Mouse (Mus musculus) layer of hippocampus, adult 18-20 months (tissue): ENCODE measurements around the gene Atp5g1. TPM values are rescaled to one million over a fixed set of nuclear protein-coding genes. Genes with fewer than 3 reads are reported as not detected.

Experiments
- DNase-seq, 2 experiments: peaks; one replicate each; pipeline ENCODE4 v3.0.0; 2022; ENCODE audit warnings: low spot score in 2 of 2
- total RNA-seq, 2 experiments: library from RNA; stranded (reverse); gene quantifications; 2 replicates each; pipeline ENCODE4 v1.2.3; 2021

The Atp5g1 gene
- total RNA-seq, 2 experiments from 2014 or later, result 370 to 408 TPM

DNA sequence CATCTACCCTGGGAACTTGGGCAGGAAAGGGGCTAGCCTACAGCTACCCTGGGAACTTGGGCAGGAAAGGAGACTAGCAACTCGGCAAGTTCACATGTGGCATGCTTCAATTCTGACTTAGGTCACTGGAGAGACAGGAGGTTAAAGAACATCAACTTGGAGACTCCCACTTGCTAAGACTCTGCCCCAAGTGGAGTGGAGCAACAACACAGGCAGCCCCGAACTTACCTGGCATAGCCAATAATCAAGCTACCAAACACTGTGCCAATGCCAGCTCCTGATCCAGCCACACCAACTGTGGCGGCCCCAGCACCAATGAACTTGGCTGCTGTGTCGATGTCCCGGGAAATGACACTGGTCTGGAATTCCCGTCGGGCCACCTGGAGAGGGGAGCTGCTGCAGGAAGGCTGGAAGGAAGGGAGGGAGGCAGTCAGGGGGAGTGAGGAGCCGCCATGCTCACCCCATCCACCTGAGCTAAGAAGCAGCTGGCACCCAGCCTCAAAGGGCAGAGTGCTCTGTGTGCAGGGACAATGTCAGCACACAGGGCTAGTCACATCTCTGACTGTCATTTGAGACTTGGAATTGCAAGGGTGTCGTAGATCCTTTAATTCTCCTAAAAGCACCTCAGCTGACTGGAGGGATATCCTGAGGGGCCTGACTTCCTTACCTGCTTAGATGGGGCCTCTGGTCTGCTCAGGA, 2.0 kb downstream of the Atp5g1 start:
- no peak for DNase-seq

DNA sequence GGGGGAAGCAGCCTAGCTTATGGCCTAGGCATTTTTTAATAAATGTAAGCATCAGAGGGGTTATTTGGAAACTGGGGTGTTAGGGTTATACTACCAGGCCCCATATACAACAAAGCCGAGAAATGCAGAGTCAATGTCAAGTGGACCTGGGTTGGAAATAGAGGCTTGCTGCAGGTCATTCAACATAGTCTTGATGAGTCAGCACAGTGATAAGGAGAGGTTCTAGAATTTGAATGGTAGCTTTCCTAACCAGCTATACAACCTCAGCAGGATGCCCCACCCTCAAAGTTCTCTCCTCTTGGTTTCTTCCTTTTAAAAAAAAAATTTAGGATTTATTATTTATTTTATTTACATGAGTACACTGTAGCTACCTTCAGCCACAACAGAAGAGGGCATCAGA, 4.5 kb downstream of the Atp5g1 start:
- DNase-seq, result no peak

DNA sequence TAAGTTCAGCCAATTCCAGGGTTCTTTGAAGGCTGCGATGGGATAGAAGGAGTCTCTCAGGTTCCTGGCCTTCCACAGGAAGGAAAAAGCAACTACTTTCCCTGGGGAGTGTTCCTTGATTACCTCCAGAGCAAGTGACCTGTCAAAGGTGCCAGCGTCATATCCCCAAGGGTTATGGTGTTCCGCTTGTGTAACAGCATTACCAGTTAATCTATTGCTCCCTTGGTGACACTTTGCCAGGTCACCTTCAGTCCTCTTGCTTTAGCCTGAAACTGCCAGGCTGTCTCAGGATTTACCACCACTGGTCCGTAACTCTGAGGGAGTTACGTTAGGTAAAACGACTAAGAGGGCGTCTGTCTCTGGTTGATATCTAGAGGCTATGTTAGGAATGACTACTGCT, 5.1 kb downstream of the Atp5g1 start:
- DNase-seq, result no peak

DNA sequence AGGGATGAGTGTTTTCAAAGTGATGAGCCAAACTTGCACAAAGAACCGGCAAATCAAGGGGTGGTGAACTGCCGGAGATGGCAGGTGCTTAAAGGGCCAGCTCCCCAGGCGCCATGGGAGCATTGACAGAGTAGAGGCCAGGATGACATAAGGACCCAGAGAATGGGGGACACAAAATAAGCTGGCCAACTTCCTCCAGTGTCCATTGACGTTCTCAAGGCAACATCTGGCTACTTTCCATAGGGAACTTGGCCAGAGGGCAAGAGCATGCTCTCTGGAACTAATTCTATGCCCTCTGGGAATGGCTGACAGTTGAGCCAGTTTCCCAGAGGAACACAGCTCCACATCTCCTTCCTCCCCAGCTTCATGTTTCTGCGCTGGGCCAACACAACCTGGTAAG, 7.2 kb downstream of the Atp5g1 start:
- no peak for DNase-seq

DNA sequence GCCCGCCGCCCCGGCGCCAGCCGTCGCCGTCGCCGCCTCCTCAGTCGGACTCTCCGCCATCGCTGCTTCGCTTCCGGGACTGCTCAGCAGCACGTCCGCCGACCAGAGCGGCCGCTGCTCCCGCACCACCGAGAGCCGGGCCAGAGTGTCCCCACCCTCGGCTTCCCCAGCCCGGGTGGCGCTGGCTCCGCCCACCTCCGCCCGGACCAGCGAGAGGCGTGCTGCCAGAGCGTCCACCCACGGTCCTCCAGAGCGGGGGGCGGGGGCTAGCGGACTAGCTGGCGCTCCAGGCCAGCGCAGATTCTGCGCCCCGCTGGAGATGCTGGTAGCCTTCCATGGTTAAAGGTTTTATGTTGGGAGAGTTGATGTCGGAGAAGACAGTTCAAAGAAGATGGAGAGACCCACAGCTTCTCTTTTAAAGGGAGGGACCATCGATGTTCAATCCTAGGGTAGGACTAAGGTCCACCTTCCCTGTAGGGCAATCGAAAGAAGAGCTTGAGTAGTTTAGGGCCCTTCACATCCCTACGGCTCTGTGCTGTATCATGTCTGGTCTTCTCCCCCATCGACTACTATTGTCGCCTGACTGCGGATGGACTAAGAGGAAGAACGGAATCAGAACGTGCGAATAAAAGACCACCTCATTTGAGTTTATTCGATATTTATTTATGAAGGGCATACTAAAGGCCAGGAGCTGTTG, 10.1 kb downstream of the Atp5g1 start, which contains the start of gene Ube2z:
Gene Ube2z (minus strand): TSS at position 174 of the 697 bp plus-strand sequence.
- DNase-seq, result peak; percentile 94 to 98

DNA sequence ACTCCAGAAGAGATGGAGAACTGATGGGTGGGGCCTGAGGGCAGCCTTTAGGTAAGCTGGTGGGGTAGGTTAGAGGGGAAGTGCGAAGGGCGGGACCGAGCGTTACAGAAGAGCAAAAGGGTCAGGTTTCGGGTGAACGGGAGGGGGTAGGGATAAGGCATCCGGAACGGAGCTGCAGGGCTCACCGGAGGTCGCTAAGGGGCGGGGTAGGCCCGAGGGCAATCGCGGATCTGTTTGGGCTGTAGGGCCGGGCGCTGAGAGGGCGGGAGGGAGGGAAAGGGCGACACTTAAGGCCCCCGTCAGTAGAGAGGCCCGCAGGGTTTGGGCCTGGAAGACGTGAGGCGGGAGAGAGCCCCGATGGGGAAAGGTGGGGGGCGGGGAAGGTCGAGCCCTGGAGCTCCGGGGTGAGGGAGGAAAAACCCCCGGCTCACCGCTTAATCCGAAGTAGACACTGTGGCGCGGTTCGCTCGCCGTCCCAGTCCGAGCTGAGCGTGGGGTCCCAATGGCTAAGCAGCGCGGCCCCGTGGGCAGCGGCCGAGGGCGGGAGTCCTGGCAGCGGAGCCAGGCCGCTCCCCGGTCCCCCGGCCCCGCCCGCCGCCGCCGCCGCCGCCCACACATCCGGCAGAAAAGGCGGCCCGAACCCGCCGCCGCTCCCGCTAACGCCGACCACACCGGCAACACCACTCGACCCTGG, 10.8 kb downstream of the Atp5g1 start:
- no peak for DNase-seq

DNA sequence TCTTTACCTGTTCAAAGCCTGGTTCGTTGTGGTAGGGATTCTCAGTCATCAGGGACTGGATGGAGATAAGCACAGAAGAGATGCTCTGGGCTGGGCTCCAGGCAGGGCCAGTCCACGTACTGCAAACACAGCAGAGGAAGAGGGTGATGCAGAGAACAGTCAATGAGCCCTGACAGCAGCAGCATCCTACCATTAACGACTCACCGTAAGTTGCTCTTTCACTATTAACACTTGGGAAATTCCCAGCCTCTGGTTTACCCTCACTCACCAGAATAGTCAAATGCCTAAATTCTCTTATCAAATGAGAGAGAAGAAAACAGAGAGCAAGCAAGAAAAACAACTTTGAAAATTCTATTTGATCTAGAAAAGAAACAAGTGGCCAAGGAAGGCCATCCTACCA, 17.2 kb downstream of the Atp5g1 start:
- no peak for DNase-seq

DNA sequence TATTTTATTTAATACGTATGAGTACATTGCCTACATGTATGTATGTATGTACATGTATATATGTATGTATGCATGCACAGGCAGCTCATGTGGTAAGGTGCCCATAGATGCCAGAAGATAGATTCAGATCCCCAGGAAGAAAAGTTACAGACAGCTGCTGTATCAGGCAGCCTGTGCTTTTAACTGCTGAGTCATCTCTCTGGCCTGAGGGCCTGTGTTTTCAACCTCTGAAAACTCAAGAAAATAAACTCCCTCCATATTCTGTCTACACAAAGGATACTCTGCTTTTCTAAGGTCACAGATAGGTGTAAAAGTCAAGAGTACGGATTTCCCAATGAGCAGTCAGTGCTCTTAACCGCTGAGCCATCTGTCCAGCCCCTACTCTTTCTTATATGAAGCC, 24.6 kb downstream of the Atp5g1 start:
- DNase-seq, result no peak

DNA sequence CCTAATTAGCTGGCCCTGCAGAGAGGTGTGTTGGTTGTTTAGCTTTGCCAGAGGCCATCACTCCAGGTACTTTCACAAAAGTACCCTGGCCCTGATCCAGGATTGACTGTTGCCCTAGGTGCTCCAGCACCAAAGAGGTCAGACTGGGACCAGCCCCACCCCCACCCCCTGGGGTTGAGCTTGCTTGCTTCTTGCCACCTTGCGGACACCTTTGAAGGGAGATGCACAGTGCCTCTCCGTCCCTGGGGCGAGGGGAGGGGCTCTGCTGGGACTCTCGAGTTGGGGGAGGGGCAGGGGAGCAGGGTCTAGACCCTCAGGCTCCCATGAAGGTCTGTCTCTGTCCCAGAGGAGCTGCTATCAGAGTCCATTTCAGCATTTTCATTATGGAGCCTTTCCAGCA, 25.5 kb downstream of the Atp5g1 start:
- no peak for DNase-seq

DNA sequence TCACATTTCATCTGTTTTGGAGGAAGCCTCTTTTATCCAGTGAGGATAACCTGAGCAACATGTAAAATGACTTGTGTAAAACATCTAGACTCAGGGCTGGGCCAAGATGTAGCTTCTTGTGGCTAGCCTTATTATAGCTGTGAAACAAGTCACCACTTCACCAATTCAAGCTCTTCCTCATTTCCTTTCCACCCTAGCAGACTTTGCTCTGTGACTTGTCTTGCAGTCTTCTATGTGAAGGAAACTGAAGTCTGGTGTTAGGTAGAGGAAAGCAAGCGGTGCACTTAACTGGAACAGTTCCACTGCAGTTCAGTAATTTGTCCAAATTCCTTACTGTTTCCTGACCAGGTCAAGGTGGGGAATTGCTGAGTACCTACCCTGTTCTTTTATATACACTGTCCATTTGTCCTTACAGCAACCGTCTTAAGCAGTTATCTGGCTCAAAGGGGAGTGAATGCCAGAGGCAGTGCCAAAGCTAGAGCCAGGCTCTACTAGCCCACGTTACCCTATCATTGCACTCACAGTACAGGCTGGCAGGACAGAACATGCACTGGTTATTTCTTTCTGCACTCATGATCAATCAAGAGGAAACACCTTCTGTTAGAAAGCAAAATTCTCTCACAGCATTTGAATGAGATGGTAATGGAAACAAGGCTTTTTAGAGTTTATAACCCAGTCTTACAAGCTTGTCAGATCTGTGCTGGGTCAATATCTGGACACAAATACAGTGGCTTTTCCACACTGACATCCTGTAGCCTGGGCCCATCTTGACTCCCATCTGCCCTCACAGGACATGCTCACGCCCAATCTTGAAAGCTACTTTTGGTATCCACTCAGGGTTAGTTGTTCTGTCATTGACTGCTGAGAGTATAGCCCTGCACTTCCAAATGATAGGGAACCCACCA, 27.7 kb downstream of the Atp5g1 start:
- no peak for DNase-seq

DNA sequence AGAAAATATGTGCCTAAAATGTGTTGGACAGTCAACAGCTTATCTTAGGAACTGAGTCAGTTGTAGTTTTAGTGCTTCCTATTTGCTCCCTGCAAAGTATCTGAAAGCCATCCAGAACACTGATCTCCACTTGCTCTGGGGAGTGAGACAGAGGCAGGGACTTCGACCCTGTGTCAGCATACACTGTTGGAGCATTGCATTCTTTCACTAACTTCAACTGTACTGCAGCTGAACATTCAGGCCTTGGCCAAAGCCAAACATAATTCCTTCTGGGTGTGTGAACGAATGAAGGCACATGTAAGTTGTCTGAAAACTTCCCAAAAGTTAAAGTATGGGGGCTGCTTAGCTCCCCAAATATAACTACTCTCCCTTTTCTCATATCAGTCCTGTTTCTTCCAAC, 28.7 kb downstream of the Atp5g1 start:
- no peak for DNase-seq

DNA sequence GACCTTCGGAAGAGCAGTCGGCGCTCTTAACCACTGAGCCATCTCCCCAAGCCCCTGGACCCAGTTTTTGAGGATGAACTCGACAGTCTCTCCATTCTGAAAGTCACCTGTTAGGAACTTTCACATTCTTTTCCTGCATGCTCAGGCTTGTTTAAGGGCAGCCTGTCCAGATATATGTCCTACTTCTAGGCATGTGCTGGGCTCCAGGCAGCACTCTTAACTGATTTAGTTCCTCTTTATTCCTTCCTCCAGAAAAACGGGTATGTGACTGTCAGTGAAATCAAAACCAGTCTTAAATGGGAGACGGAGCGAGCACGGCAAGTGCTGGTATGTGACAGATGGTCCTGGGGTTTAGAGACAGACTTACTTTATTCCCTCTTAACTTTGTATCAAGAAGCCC, 29.4 kb downstream of the Atp5g1 start:
- peak in 1 of 2 experiments; percentile 62 for DNase-seq

DNA sequence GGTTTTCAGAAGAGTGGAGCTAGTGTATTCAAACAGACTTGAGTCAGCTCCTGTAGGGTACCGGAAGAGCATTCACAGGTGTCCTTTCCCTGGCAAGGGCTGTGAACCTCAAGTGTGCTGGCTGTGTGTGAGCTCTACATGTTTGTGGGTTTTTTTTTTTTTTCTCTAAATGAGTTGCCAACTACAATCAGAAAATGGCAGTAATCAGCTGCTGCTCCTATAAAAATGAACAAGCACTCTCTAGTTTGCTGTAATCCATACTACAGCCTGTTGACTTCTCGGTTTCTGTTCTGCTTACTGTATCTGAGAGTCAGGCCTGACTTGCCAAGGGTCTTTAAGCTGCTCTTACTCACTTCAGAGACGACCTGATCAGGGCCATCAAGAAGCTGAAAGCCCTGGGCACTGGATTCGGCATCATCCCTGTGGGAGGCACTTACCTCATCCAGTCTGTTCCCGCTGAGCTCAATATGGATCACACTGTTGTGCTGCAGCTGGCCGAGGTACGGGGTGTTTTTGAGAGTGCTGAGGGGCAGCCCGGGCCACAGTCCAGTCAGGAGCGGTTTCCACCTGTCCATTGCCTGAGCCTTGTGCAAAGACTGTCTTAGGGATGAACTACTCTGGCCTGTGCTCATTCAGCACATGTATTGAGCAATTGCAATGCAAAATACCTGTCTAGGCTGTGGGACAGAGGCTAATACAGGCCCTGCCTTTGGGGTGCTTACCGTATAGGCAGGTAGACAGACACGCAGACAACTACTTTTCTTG, 30.5 kb downstream of the Atp5g1 start:
- no peak for DNase-seq

DNA sequence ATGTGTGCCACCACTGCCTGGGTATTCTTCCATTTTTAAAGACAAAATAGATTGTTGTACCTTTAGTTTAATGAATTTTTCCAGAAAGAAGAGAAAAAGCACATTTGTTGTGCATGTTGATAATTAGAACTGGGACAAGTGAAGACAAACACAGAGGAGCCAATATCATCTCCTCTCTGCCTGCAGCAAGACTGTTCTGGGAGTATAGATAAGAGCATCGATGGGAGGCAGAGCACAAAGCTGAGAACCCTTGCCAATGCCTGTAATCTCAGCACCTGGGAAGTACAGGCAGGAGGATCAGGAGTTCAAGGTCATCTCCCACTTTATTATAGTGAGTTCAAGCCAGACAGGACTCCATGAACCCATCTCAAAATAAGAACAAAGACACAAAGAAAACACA, 36.9 kb downstream of the Atp5g1 start:
- DNase-seq, result no peak

DNA sequence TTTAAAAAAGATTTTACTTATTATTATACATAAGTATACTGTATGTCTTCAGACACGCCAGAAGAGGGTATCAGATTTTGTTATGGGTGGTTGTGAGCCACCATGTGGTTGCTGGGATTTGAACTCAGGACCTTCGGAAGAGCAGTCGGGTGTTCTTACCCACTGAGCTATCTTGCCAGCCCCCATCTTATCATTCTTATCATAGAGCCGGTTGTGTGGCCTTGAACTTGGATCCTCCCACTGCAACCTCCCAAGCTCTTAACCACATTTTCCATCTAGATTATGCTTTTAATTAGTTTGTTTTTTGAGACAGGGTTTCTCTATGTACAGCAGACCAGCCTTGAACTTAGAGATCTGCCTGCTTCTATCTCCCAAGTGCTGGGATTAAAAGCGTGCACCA, 38.0 kb downstream of the Atp5g1 start:
- DNase-seq, result no peak

DNA sequence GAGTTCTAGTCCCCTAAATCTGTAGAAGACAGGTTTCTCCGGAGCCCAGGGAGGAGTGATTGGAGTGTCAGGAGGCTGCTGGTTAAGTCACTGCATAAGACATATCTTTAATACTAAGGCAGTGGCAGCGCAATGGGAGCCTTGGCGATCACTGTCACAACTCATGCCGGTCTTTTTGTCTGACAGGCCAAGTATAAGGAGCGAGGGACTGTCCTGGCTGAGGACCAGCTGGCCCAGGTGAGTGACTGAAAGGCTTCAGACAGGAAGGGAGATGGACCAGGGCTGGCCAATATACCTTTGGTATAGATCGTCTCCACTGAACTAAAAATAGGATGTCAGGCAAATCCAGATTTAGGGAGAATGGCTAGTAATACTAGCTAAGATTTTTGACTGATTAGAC, 40.3 kb downstream of the Atp5g1 start:
- no peak for DNase-seq

DNA sequence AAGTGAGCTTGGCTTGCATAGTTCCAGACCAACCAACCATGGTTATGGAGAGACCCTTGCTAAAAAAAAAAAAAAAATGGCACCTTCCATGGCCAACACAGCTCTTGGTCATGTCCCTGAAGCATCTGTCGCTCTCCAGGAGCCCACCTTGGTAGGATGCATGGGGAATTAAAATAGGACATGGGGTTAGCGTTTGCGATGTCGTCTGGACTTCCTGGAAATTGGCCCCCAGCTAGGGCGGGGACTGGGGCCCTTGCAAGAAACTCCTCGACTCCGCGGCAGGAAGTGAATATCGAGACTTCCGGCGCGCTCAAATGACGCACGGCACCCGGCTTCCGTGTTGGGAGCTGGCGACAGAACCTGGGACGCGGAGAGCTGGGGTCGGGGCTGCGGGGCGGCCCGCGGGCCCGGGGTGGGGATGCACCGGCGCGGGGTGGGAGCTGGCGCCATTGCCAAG, 40.8 kb downstream of the Atp5g1 start, which contains the start of gene Snf8:
Gene Snf8 (plus strand): TSS at position 290 of the 457 bp plus-strand sequence.
- DNase-seq, result peak; percentile 91 to 96

DNA sequence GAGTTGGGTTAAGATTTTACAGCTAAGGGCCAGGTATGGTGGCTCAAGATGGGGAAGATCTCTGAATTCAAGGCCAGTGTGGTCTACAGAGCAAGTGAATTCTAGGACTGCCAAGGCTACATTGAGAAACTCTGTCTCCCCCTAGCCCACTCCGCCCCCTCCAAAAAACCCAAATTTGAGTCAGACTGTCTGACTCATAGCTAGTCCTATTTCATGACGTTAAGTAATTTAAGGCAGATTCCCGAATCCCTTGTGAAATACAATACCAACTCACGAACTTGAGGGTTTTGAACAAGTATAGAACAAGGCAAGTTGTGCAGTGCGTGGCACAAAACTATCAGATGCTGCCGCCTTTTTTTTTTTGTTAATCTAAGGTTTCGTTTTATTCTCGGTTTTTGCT, 41.4 kb downstream of the Atp5g1 start:
- no peak for DNase-seq

DNA sequence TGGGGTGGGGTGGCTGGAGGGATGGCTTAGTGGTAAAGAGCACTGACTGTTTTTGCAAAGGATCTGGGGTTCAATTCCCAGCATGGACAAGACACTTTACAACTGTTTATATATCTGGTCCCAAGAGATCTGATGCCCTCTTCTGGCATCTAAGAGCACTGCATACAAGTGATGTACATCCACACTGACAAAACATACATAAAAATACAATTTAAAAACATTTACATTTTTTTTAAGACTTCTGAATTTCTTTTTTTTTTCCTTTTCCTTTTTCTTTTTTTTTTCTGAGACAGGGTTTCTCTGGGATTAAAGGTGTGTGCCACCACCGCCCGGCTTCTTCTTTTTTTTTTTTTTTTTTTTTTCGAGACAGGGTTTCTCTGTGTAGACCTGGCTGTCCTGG, 42.2 kb downstream of the Atp5g1 start:
- DNase-seq, result no peak

DNA sequence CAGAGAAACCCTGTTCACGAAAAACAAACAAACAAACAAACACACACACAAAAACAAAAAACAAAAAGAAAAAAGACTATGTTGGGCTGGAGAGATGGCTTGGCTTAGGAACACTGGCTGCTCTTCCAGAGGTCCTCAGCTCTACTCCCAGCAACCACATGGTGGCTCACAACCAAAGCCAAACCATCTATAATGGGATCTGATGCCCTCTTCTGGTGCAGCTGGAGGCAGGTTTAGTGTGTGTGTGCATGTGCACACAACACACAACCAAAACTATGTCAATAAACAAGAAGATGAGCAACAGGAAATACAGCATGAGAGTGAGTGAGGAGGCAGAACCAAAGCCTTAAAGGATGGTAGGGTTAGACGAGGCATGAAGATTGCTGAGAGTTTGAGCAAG, 43.8 kb downstream of the Atp5g1 start:
- no peak for DNase-seq
